Mouse (Mus musculus) left cerebral cortex, adult 8-10 months (tissue): ENCODE measurements around the gene Hnrnpa3. TPM values are rescaled to one million over a fixed set of nuclear protein-coding genes. Genes with fewer than 3 reads are reported as not detected.

Experiments used
- DNase-seq, 2 experiments: peaks; one replicate each; pipeline ENCODE4 v3.0.0; 2022; ENCODE audit warnings: low spot score in 2 of 2
- microRNA-seq, 2 experiments: library from miRNA; unstranded; fragments of <30 nt; microRNA quantifications; one replicate each; pipeline ENCODE4 v1.2.0; 2022
- total RNA-seq, 4 experiments: library from RNA; stranded (reverse); gene quantifications; 2 replicates each; pipeline ENCODE4 v1.2.4; 2022

Gene Hnrnpa3
- total RNA-seq, 4 experiments from 2014 or later, result 254 to 299 (median 281) TPM

GRCm38 (mm10) chr2:75701822-75702587 is 42.9 kb downstream of the Hnrnpa3 start:
- DNase-seq, result no peak

- DNase-seq, result no peak
These were observed 43.5 kb downstream of the Hnrnpa3 start for GRCm38 (mm10) chr2:75702588-75702976.

- peak; percentile 49 to 59 for DNase-seq
These were observed 44.5 kb downstream of the Hnrnpa3 start for GRCm38 (mm10) chr2:75703375-75704181.

GRCm38 (mm10) chr2:75704234-75705161 is 45.4 kb downstream of the Hnrnpa3 start, which contains the start of gene Nfe2l2:
TSS of gene Nfe2l2 (minus strand) at chr2:75704641.
- peak; percentile 67 to 86 for DNase-seq

- DNase-seq, result peak in 1 of 2 experiments; percentile 8
These were observed 46.2 kb downstream of the Hnrnpa3 start for GRCm38 (mm10) chr2:75705162-75705752.

GRCm38 (mm10) chr2:75706435-75706834 is 47.4 kb downstream of the Hnrnpa3 start:
- no peak for DNase-seq

- no peak for DNase-seq
These were observed 48.4 kb downstream of the Hnrnpa3 start for GRCm38 (mm10) chr2:75707420-75707819.

- no peak for DNase-seq
These were observed 54.0 kb downstream of the Hnrnpa3 start for GRCm38 (mm10) chr2:75713083-75713482.

GRCm38 (mm10) chr2:75714766-75715165 is 55.7 kb downstream of the Hnrnpa3 start:
- DNase-seq, result no peak

GRCm38 (mm10) chr2:75716046-75717016 is 57.3 kb downstream of the Hnrnpa3 start:
- no peak for DNase-seq

Small RNAs within 50 kb of the gene (microRNA-seq; reads per million reads assigned to microRNA genes)
- gene Gm24574, result 0 reads per million in 2 experiments

Other genes starting within 250 kb of the Hnrnpa3 start
- 10 to 100 TPM; 14.1 to 20.5 (median 17.9) TPM for gene Nfe2l2, start 45.4 kb downstream of the Hnrnpa3 start, total RNA-seq
- gene Agps, start 172.9 kb downstream of the Hnrnpa3 start, total RNA-seq, result 10 to 100 TPM; 32.0 to 42.5 (median 34.6) TPM